Mouse (Mus musculus): ENCODE data around the gene Pelo. TPM values are rescaled to one million over a fixed set of nuclear protein-coding genes. Genes with fewer than 3 reads are reported as not detected.

Pelo gene
- polyA plus RNA-seq, 2 experiments = 4.9 to 19.2 TPM

DNA sequence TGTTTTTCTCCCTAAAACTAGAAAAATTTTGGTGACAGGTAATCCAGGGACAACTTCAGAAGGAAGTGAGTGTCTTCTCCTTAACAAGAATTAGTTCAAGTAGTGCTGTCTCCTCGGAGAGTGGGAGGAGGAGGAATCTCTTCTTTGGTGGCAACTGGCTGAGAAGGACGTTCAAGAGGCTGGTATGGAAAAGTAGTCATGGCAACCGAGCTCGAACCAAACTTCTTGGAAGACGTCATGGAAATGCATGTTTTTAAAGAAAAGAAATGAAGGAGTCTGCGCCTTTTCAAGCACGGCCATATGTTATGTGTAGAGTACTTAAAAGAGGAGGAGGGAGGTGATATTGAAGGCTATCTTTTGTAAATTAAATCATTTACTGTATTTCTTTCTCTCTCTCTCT, 37.4 kb downstream of the Pelo start:
- H3K9me3 ChIP-seq (ENCODE audit: control insufficient read depth, low read length) = no peaks in the 10 kb centered on the region
- no peaks in the 10 kb centered on the region for H3K36me3 ChIP-seq (replicated peaks; ENCODE audit: control insufficient read depth, insufficient read depth, low read depth)
- no peaks in the 10 kb centered on the region for H3K4me1 ChIP-seq (replicated peaks; ENCODE audit: control insufficient read depth in 2 of 2, insufficient read depth in 2 of 2, low read length in 1 of 2)
- H3K4me2 ChIP-seq (ENCODE audit: low read depth) = no peak overlapping the region
- no peak overlapping the region for H3K27ac ChIP-seq
- H3K27me3 ChIP-seq (ENCODE audit: control insufficient read depth, insufficient read depth, low read length) = no peaks in the 10 kb centered on the region
- DNase-seq (ENCODE audit: low read depth in 3 of 3, low spot score in 3 of 3) = no peak
- TF ChIP-seq CTCF (IDR thresholded peaks at IDR 0.05; ENCODE audit: low read depth) (no peak), EP300 (IDR thresholded peaks at IDR 0.05; ENCODE audit: low read depth) (no peak)
- no peak for ATAC-seq (ENCODE audit: insufficient read depth)
- H3K9ac ChIP-seq (replicated peaks) = no peak overlapping the region
- WGBS (ENCODE audit: insufficient replicate concordance) = 68% methylated on average over 7 of the region's 7 CpGs
- no peak overlapping the region for H3K4me3 ChIP-seq (ENCODE audit: insufficient read depth in 1 of 2, low read depth in 2 of 2, low read length in 2 of 2)

- Histone ChIP-seq H3K4me3 (ENCODE audit: insufficient read depth in 1 of 2, low read depth in 2 of 2, low read length in 2 of 2) (no peak overlapping the region), H3K9me3 (ENCODE audit: control insufficient read depth, low read length) (no peaks in the 10 kb centered on the region), H3K9ac (replicated peaks) (no peak overlapping the region), H3K4me1 (replicated peaks; ENCODE audit: control insufficient read depth in 2 of 2, insufficient read depth in 2 of 2, low read length in 1 of 2) (no peaks in the 10 kb centered on the region), H3K36me3 (replicated peaks; ENCODE audit: control insufficient read depth, insufficient read depth, low read depth) (no peaks in the 10 kb centered on the region), H3K4me2 (ENCODE audit: low read depth) (no peak overlapping the region), H3K27ac (no peak overlapping the region), H3K27me3 (ENCODE audit: control insufficient read depth, insufficient read depth, low read length) (no peaks in the 10 kb centered on the region)
- 63% methylated on average over 13 of the region's 13 CpGs for WGBS (ENCODE audit: insufficient replicate concordance)
- no peak for DNase-seq (ENCODE audit: low read depth in 3 of 3, low spot score in 3 of 3)
- ATAC-seq (ENCODE audit: insufficient read depth) = no peak
- TF ChIP-seq EP300 (IDR thresholded peaks at IDR 0.05; ENCODE audit: low read depth) = no peak
- TF ChIP-seq CTCF (IDR thresholded peaks at IDR 0.05; ENCODE audit: low read depth) = no peak
Observed at GRCm38 (mm10) chr13:115050660-115051559, 39.1 kb downstream of the Pelo start.

DNA sequence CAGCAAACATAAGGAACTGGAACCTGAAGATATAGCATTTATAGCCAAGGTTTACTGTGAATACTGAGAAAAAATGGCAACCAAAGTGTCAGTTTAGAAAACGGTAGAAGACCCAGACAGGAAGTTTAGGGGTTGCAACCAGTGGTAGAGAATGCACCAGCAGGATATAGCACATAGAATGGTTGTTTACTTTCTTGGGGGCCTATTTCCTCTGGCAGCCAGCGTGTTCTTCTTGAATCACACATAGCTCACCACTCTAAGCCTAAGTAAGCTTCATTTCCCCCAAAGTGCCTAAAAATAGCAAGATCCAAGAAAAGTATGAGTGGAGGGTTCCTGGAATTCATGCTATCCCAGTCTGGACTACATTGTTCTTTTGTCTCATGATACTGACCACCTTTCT, 47.3 kb downstream of the Pelo start:
- no peak for DNase-seq (ENCODE audit: low read depth in 3 of 3, low spot score in 3 of 3)

More for the DNA sequence above, 47.3 kb downstream of the Pelo start:
- ATAC-seq (ENCODE audit: insufficient read depth) = no peak
- no peaks in the 10 kb centered on the region for H3K27me3 ChIP-seq (ENCODE audit: control insufficient read depth, insufficient read depth, low read length)
- H3K9ac ChIP-seq (replicated peaks) = no peak overlapping the region
- no peaks in the 10 kb centered on the region for H3K4me1 ChIP-seq (replicated peaks; ENCODE audit: control insufficient read depth in 2 of 2, insufficient read depth in 2 of 2, low read length in 1 of 2)
- H3K4me3 ChIP-seq (ENCODE audit: insufficient read depth in 1 of 2, low read depth in 2 of 2, low read length in 2 of 2) = no peak overlapping the region
- no peak overlapping the region for H3K4me2 ChIP-seq (ENCODE audit: low read depth)
- TF ChIP-seq CTCF (IDR thresholded peaks at IDR 0.05; ENCODE audit: low read depth) (no peak), EP300 (IDR thresholded peaks at IDR 0.05; ENCODE audit: low read depth) (no peak)
- no peak overlapping the region for H3K27ac ChIP-seq
- 15% methylated on average over 2 of the region's 2 CpGs for WGBS (ENCODE audit: insufficient replicate concordance)
- no peaks in the 10 kb centered on the region for H3K9me3 ChIP-seq (ENCODE audit: control insufficient read depth, low read length)
- no peaks in the 10 kb centered on the region for H3K36me3 ChIP-seq (replicated peaks; ENCODE audit: control insufficient read depth, insufficient read depth, low read depth)

Other genes starting within 250 kb of the Pelo start
- 0.29 and 0.47 TPM in 2 replicates for gene Itga2, start 158.1 kb downstream of the Pelo start, polyA plus RNA-seq (2012; rRNA removed)
- gene Itga2, start 158.1 kb downstream of the Pelo start, polyA plus RNA-seq (2014; fragmentation: Nextera tagmentation; extraction: Ambion mirVana) = 0.58 and 0.72 TPM in 2 replicates
- 0.17 and 0.58 TPM in 2 replicates for gene Gm49395, start 11.7 kb upstream of the Pelo start, polyA plus RNA-seq (2012; rRNA removed)
- 2.8 and 3.2 TPM in 2 replicates for gene Gm49395, start 11.7 kb upstream of the Pelo start, polyA plus RNA-seq (2014; fragmentation: Nextera tagmentation; extraction: Ambion mirVana)
- 0.81 and 0.94 TPM in 2 replicates for gene Itga1, start 11.8 kb upstream of the Pelo start, polyA plus RNA-seq (2012; rRNA removed)
- 2.8 and 3.5 TPM in 2 replicates for gene Itga1, start 11.8 kb upstream of the Pelo start, polyA plus RNA-seq (2014; fragmentation: Nextera tagmentation; extraction: Ambion mirVana)